Mouse (Mus musculus): ENCODE results near the gene Gpi1. TPM values are rescaled to one million over a fixed set of nuclear protein-coding genes. Genes with fewer than 3 reads are reported as not detected.

Gpi1 gene
- polyA plus RNA-seq, 1 experiment from 2014 or later, result 429 TPM

- DNase-seq (ENCODE audit: low spot score) (no peak), ATAC-seq (replicated peaks; ENCODE audit: low FRiP score, low TSS enrichment, low read depth) (no peak)
- Histone ChIP-seq H3K9ac (ENCODE audit: low read length) (no peak overlapping the region), H3K4me1 (replicated peaks; ENCODE audit: control insufficient read depth, insufficient read depth, low read length) (no peaks in the 10 kb centered on the region), H3K9me3 (ENCODE audit: control insufficient read depth, low read length) (no peaks in the 10 kb centered on the region), H3K27me3 (replicated peaks; ENCODE audit: control insufficient read depth, insufficient read depth, low read length) (no peaks in the 10 kb centered on the region), H3K4me2 (ENCODE audit: low read length) (no peak overlapping the region), H3K36me3 (ENCODE audit: control insufficient read depth, insufficient read depth, low read length) (peaks cover 88% of the 10 kb centered on the region), H3K27ac (ENCODE audit: low read depth) (no peak overlapping the region), H3K4me3 (ENCODE audit: low read depth, low read length) (no peak overlapping the region)
- WGBS, result 84% methylated on average over 9 of the region's 9 CpGs
These were observed 27.1 kb upstream of the Gpi1 start for GRCm38 (mm10) chr7:34257279-34257678.

GRCm38 (mm10) chr7:34255916-34256315 is 25.8 kb upstream of the Gpi1 start:
- Histone ChIP-seq H3K4me2 (ENCODE audit: low read length) (no peak overlapping the region), H3K4me1 (replicated peaks; ENCODE audit: control insufficient read depth, insufficient read depth, low read length) (no peaks in the 10 kb centered on the region), H3K27ac (ENCODE audit: low read depth) (peak overlapping the region; percentile 11; the same call in 1 of the 2 replicates), H3K36me3 (ENCODE audit: control insufficient read depth, insufficient read depth, low read length) (peaks cover 80% of the 10 kb centered on the region), H3K4me3 (ENCODE audit: low read depth, low read length) (no peak overlapping the region), H3K9me3 (ENCODE audit: control insufficient read depth, low read length) (no peaks in the 10 kb centered on the region), H3K9ac (ENCODE audit: low read length) (no peak overlapping the region), H3K27me3 (replicated peaks; ENCODE audit: control insufficient read depth, insufficient read depth, low read length) (no peaks in the 10 kb centered on the region)
- WGBS, result 80% methylated on average over 1 of the region's 1 CpGs
- DNase-seq (ENCODE audit: low spot score) (no peak), ATAC-seq (replicated peaks; ENCODE audit: low FRiP score, low TSS enrichment, low read depth) (no peak)

- Histone ChIP-seq H3K4me1 (replicated peaks; ENCODE audit: control insufficient read depth, insufficient read depth, low read length) (no peaks in the 10 kb centered on the region), H3K9ac (ENCODE audit: low read length) (no peak overlapping the region), H3K4me3 (ENCODE audit: low read depth, low read length) (no peak overlapping the region), H3K4me2 (ENCODE audit: low read length) (no peak overlapping the region), H3K27ac (ENCODE audit: low read depth) (no peak overlapping the region), H3K36me3 (ENCODE audit: control insufficient read depth, insufficient read depth, low read length) (peaks cover 78% of the 10 kb centered on the region), H3K9me3 (ENCODE audit: control insufficient read depth, low read length) (no peaks in the 10 kb centered on the region), H3K27me3 (replicated peaks; ENCODE audit: control insufficient read depth, insufficient read depth, low read length) (no peaks in the 10 kb centered on the region)
- ATAC-seq (replicated peaks; ENCODE audit: low FRiP score, low TSS enrichment, low read depth) (no peak), DNase-seq (ENCODE audit: low spot score) (no peak)
- WGBS, result 67% methylated on average over 3 of the region's 3 CpGs
These were observed 25.0 kb upstream of the Gpi1 start for GRCm38 (mm10) chr7:34255137-34255536.

GRCm38 (mm10) chr7:34252030-34252429 is 21.9 kb upstream of the Gpi1 start:
- Histone ChIP-seq H3K36me3 (ENCODE audit: control insufficient read depth, insufficient read depth, low read length) (peaks cover 71% of the 10 kb centered on the region), H3K27ac (ENCODE audit: low read depth) (no peak overlapping the region), H3K9ac (ENCODE audit: low read length) (no peak overlapping the region), H3K27me3 (replicated peaks; ENCODE audit: control insufficient read depth, insufficient read depth, low read length) (no peaks in the 10 kb centered on the region), H3K4me1 (replicated peaks; ENCODE audit: control insufficient read depth, insufficient read depth, low read length) (no peaks in the 10 kb centered on the region), H3K9me3 (ENCODE audit: control insufficient read depth, low read length) (no peaks in the 10 kb centered on the region), H3K4me2 (ENCODE audit: low read length) (no peak overlapping the region), H3K4me3 (ENCODE audit: low read depth, low read length) (no peak overlapping the region)
- ATAC-seq (replicated peaks; ENCODE audit: low FRiP score, low TSS enrichment, low read depth) (no peak), DNase-seq (ENCODE audit: low spot score) (no peak)
- WGBS, result 88% methylated on average over 2 of the region's 2 CpGs

- Histone ChIP-seq H3K27ac (ENCODE audit: low read depth) (no peak within 1 kb of the TSS), H3K27me3 (replicated peaks; ENCODE audit: control insufficient read depth, insufficient read depth, low read length) (no peaks in the 10 kb centered on the region), H3K9ac (ENCODE audit: low read length) (no peak within 1 kb of the TSS), H3K4me1 (replicated peaks; ENCODE audit: control insufficient read depth, insufficient read depth, low read length) (no peaks in the 10 kb centered on the region), H3K4me3 (ENCODE audit: low read depth, low read length) (no peak within 1 kb of the TSS), H3K4me2 (ENCODE audit: low read length) (no peak within 1 kb of the TSS), H3K36me3 (ENCODE audit: control insufficient read depth, insufficient read depth, low read length) (peaks cover 69% of the 10 kb centered on the region), H3K9me3 (ENCODE audit: control insufficient read depth, low read length) (no peaks in the 10 kb centered on the region)
- WGBS, result 94% methylated on average over 7 of the region's 7 CpGs
- DNase-seq (ENCODE audit: low spot score) (no peak), ATAC-seq (replicated peaks; ENCODE audit: low FRiP score, low TSS enrichment, low read depth) (no peak)
These were observed 20.6 kb upstream of the Gpi1 start, which contains the start of gene Gm6096 for GRCm38 (mm10) chr7:34250738-34251137. TSS of gene Gm6096 (plus strand) at chr7:34251038.

- WGBS, result 87% methylated on average over 3 of the region's 3 CpGs
- H3K27me3 ChIP-seq (replicated peaks; ENCODE audit: control insufficient read depth, insufficient read depth, low read length), result no peaks in the 10 kb centered on the region
- no peak overlapping the region for H3K27ac ChIP-seq (ENCODE audit: low read depth)
- H3K9ac ChIP-seq (ENCODE audit: low read length), result no peak overlapping the region
- no peaks in the 10 kb centered on the region for H3K9me3 ChIP-seq (ENCODE audit: control insufficient read depth, low read length)
- no peaks in the 10 kb centered on the region for H3K4me1 ChIP-seq (replicated peaks; ENCODE audit: control insufficient read depth, insufficient read depth, low read length)
- no peak overlapping the region for H3K4me3 ChIP-seq (ENCODE audit: low read depth, low read length)
- H3K36me3 ChIP-seq (ENCODE audit: control insufficient read depth, insufficient read depth, low read length), result peaks cover 74% of the 10 kb centered on the region
- DNase-seq (ENCODE audit: low spot score) (no peak), ATAC-seq (replicated peaks; ENCODE audit: low FRiP score, low TSS enrichment, low read depth) (no peak)
- no peak overlapping the region for H3K4me2 ChIP-seq (ENCODE audit: low read length)
These were observed 16.8 kb upstream of the Gpi1 start for GRCm38 (mm10) chr7:34246870-34247499.

- H3K4me1 ChIP-seq (replicated peaks; ENCODE audit: control insufficient read depth, insufficient read depth, low read length), result no peaks in the 10 kb centered on the region
- H3K4me3 ChIP-seq (ENCODE audit: low read depth, low read length), result no peak overlapping the region
- DNase-seq (ENCODE audit: low spot score), result no peak
- H3K27me3 ChIP-seq (replicated peaks; ENCODE audit: control insufficient read depth, insufficient read depth, low read length), result no peaks in the 10 kb centered on the region
- H3K9me3 ChIP-seq (ENCODE audit: control insufficient read depth, low read length), result no peaks in the 10 kb centered on the region
- WGBS, result 94% methylated on average over 11 of the region's 11 CpGs
- peaks cover 87% of the 10 kb centered on the region for H3K36me3 ChIP-seq (ENCODE audit: control insufficient read depth, insufficient read depth, low read length)
- H3K27ac ChIP-seq (ENCODE audit: low read depth), result no peak overlapping the region
- no peak for ATAC-seq (replicated peaks; ENCODE audit: low FRiP score, low TSS enrichment, low read depth)
- H3K9ac ChIP-seq (ENCODE audit: low read length), result no peak overlapping the region
- H3K4me2 ChIP-seq (ENCODE audit: low read length), result no peak overlapping the region
These were observed 12.0 kb upstream of the Gpi1 start for GRCm38 (mm10) chr7:34242176-34242575.

- no peak overlapping the region for H3K4me3 ChIP-seq (ENCODE audit: low read depth, low read length)
- no peaks in the 10 kb centered on the region for H3K9me3 ChIP-seq (ENCODE audit: control insufficient read depth, low read length)
- no peak overlapping the region for H3K9ac ChIP-seq (ENCODE audit: low read length)
- DNase-seq (ENCODE audit: low spot score) (no peak), ATAC-seq (replicated peaks; ENCODE audit: low FRiP score, low TSS enrichment, low read depth) (no peak)
- no peaks in the 10 kb centered on the region for H3K27me3 ChIP-seq (replicated peaks; ENCODE audit: control insufficient read depth, insufficient read depth, low read length)
- H3K4me1 ChIP-seq (replicated peaks; ENCODE audit: control insufficient read depth, insufficient read depth, low read length), result peaks cover 6% of the 10 kb centered on the region; the same call in 1 of the 2 replicates
- peaks cover 65% of the 10 kb centered on the region for H3K36me3 ChIP-seq (ENCODE audit: control insufficient read depth, insufficient read depth, low read length)
- no peak overlapping the region for H3K4me2 ChIP-seq (ENCODE audit: low read length)
- WGBS, result 93% methylated on average over 5 of the region's 5 CpGs
- H3K27ac ChIP-seq (ENCODE audit: low read depth), result no peak overlapping the region
These were observed 8.0 kb upstream of the Gpi1 start for GRCm38 (mm10) chr7:34238086-34238485.

GRCm38 (mm10) chr7:34235602-34236001 is 5.5 kb upstream of the Gpi1 start:
- Histone ChIP-seq H3K4me1 (replicated peaks; ENCODE audit: control insufficient read depth, insufficient read depth, low read length) (peaks cover 8% of the 10 kb centered on the region; the same call in 1 of the 2 replicates), H3K4me3 (ENCODE audit: low read depth, low read length) (no peak overlapping the region), H3K4me2 (ENCODE audit: low read length) (no peak overlapping the region), H3K27me3 (replicated peaks; ENCODE audit: control insufficient read depth, insufficient read depth, low read length) (no peaks in the 10 kb centered on the region), H3K36me3 (ENCODE audit: control insufficient read depth, insufficient read depth, low read length) (peaks cover 43% of the 10 kb centered on the region), H3K27ac (ENCODE audit: low read depth) (no peak overlapping the region), H3K9me3 (ENCODE audit: control insufficient read depth, low read length) (no peaks in the 10 kb centered on the region), H3K9ac (ENCODE audit: low read length) (no peak overlapping the region)
- DNase-seq (ENCODE audit: low spot score), result no peak
- no peak for ATAC-seq (replicated peaks; ENCODE audit: low FRiP score, low TSS enrichment, low read depth)
- 89% methylated on average over 5 of the region's 5 CpGs for WGBS

Data from intestine, embryonic 14.5 days (tissue).